Comparison of ENCODE assay signal across 8 mouse cellular contexts in the genomic region with DNA sequence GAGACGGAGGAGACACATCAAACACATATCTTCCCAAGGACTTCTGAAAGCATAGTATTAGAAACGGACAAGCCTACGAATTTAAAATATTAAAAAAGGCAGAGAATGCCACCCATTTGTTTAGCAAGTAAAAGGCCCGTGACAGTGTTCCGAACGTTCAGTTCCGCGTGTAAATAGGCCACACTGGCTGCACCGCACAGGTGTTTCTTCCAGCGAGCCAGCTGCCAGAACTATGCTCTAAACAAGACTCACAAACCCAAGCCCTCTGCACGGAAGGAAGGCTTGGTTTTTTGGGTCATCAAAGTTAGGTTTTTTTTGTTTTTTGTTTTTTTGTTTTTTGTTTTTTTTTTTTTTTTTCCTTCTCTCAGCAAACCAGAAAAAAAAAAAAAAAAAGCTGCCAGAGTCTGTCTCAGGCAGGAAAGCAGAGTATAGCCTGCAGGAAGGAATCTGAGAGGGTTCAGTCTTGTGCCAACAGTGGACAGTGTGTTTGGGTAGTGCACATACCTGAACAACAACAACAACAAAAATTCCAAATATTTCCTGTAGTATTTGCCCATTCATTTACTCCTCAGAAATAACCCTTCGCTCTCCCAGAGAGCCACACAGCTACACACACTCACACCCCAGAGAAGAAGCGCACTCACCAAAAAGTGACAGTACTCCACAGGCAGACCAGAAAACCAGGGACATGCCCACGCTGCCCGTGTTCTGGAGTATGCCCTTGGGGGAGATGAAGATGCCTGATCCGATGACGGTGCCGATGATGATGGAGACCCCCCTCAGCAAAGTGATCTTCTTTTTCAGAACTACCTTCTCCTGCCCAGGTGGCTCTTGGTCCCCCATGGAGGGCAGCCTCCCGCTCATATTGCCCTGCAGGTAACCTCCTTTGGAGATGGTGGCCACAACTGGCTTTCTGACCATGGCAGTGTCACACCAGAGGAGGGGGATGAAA. TPM values are rescaled to one million over a fixed set of nuclear protein-coding genes. Genes with fewer than 3 reads are reported as not detected.
DNase-seq lines count a peak whose midpoint lies in the region; ATAC-seq and TF ChIP-seq lines count a peak whose summit lies in the region.

No protein-coding gene starts in this region.

- 72% methylated on average over 19 of the region's 19 CpGs for WGBS in heart, embryonic 11.5 days (ENCODE audit: insufficient replicate concordance)
- 70% methylated on average over 19 of the region's 19 CpGs for WGBS in liver, embryonic 13.5 days (ENCODE audit: insufficient replicate concordance)

- H3K4me1 ChIP-seq in heart, embryonic 11.5 days (ENCODE audit: control insufficient read depth, insufficient read depth, low read length), result no peaks in the 10 kb centered on the region
- no peaks in the 10 kb centered on the region; the same call in none of the 2 replicates for H3K4me1 ChIP-seq in embryonic fibroblast, embryonic 13.5 days (ENCODE audit: control insufficient read depth, insufficient read depth, low read length)
- peaks cover 11% of the 10 kb centered on the region; the same call in 1 of the 2 replicates for H3K4me1 ChIP-seq in liver, embryonic 13.5 days (replicated peaks)

- H3K27ac ChIP-seq in heart, embryonic 11.5 days (ENCODE audit: low read depth, low read length), result no peak overlapping the region
- no peak overlapping the region for H3K27ac ChIP-seq in embryonic fibroblast, embryonic 13.5 days (ENCODE audit: insufficient read depth, low read length)
- H3K27ac ChIP-seq in liver, embryonic 13.5 days, result peak overlapping the region; percentile 34; the same call in 1 of the 2 replicates

- no peak overlapping the region; the same call in 1 of the 2 replicates for H3K4me3 ChIP-seq in heart, embryonic 11.5 days (ENCODE audit: low read depth, low read length)
- peak overlapping the region; percentile 5; the same call in 1 of the 2 replicates for H3K4me3 ChIP-seq in embryonic fibroblast, embryonic 13.5 days (ENCODE audit: insufficient read depth, low read length)
- H3K4me3 ChIP-seq in liver, embryonic 13.5 days (replicated peaks), result peak overlapping the region; percentile 32

- H3K9ac ChIP-seq in heart, embryonic 11.5 days (ENCODE audit: low read depth, low read length), result no peak overlapping the region; the same call in 1 of the 2 replicates
- no peak overlapping the region for H3K9ac ChIP-seq in liver, embryonic 13.5 days

- H3K4me2 ChIP-seq in heart, embryonic 11.5 days, result peak overlapping the region; percentile 72
- peak overlapping the region; percentile 63 for H3K4me2 ChIP-seq in liver, embryonic 13.5 days

- DNase-seq in heart, adult 9 months (ENCODE audit: low spot score in 2 of 2), result no peak
- DNase-seq in 3T3-L1 (ENCODE audit: low read depth, low spot score), result peak; percentile 68
- no peak for DNase-seq in liver, embryonic 13.5 days
- DNase-seq in thymus, adult 18-20 months, result peak; percentile 77 to 83
- no peak for DNase-seq in spleen, postnatal 4 days (ENCODE audit: low spot score in 2 of 2)
- DNase-seq in cerebellum, postnatal 36 days, result no peak

- TF ChIP-seq CTCF in embryonic fibroblast, embryonic 13.5 days (IDR thresholded peaks at IDR 0.05; ENCODE audit: borderline replicate concordance, insufficient read depth, low read length), result no peak

- no peaks in the 10 kb centered on the region for H3K9me3 ChIP-seq in heart, embryonic 11.5 days (replicated peaks; ENCODE audit: control insufficient read depth, low read length)
- H3K9me3 ChIP-seq in liver, embryonic 13.5 days (replicated peaks), result no peaks in the 10 kb centered on the region

- H3K36me3 ChIP-seq in heart, embryonic 11.5 days (ENCODE audit: control insufficient read depth, insufficient read depth, low read length), result no peaks in the 10 kb centered on the region
- no peaks in the 10 kb centered on the region for H3K36me3 ChIP-seq in liver, embryonic 13.5 days

- no peak for TF ChIP-seq POLR2A in embryonic fibroblast, embryonic 13.5 days (IDR thresholded peaks at IDR 0.05; ENCODE audit: low read depth, low read length)

- H3K27me3 ChIP-seq in heart, embryonic 11.5 days (ENCODE audit: control insufficient read depth, insufficient read depth, low read length), result no peaks in the 10 kb centered on the region
- H3K27me3 ChIP-seq in liver, embryonic 13.5 days, result no peaks in the 10 kb centered on the region

- ATAC-seq in heart, embryonic 11.5 days (replicated peaks; ENCODE audit: insufficient number of reproducible peaks, low FRiP score, low TSS enrichment), result no peak
- ATAC-seq in liver, embryonic 13.5 days (ENCODE audit: low read depth), result no peak

RNA-seq across cellular contexts. Expression of a gene that starts 0.8 kb away (rescaled TPM):
- polyA plus RNA-seq in heart, embryonic 11.5 days (2014; fragmentation: Nextera tagmentation; extraction: Ambion mirVana), result 0.06 and 0.07 TPM in 2 replicates
- 6.4 and 11.2 TPM in 2 replicates for polyA plus RNA-seq in embryonic fibroblast, embryonic 13.5 days (2011; ENCODE audit: insufficient read length, low read depth, missing spikeins)
- polyA plus RNA-seq in liver, embryonic 13.5 days (2015; fragmentation: Nextera tagmentation; extraction: Ambion mirVana), result 0.09 and 0.14 TPM in 2 replicates

Comparison
In these comparisons a context has a peak if more than half of its experiments do, and no peak if none do; other contexts are left out.
1. DNase-seq: peak in 3T3-L1 (single experiment) and thymus, adult 18-20 months (2 of 2); none in heart, adult 9 months (0 of 2), liver, embryonic 13.5 days (single experiment), spleen, postnatal 4 days (0 of 2) and cerebellum, postnatal 36 days (0 of 2).